Mouse (Mus musculus): ENCODE results near the gene Rnh1.

GRCm38 (mm10) chr7:141220377-141220776 lies 47.7 kb upstream of the Rnh1 start:
- TF ChIP-seq CTCF (IDR thresholded peaks at IDR 0.05; ENCODE audit: low read depth, low read length) (no peak), POLR2A (IDR thresholded peaks at IDR 0.05; ENCODE audit: extremely low read depth, insufficient read depth, low read length) (no peak)

All from liver, adult 2 months (tissue).